Mouse (Mus musculus): Measurements from ENCODE around the gene Kif21b. TPM values are rescaled to one million over a fixed set of nuclear protein-coding genes. Genes with fewer than 3 reads are reported as not detected.

Gene Kif21b
- polyA plus RNA-seq, 1 experiment from 2014 or later, result 2.9 TPM

DNA sequence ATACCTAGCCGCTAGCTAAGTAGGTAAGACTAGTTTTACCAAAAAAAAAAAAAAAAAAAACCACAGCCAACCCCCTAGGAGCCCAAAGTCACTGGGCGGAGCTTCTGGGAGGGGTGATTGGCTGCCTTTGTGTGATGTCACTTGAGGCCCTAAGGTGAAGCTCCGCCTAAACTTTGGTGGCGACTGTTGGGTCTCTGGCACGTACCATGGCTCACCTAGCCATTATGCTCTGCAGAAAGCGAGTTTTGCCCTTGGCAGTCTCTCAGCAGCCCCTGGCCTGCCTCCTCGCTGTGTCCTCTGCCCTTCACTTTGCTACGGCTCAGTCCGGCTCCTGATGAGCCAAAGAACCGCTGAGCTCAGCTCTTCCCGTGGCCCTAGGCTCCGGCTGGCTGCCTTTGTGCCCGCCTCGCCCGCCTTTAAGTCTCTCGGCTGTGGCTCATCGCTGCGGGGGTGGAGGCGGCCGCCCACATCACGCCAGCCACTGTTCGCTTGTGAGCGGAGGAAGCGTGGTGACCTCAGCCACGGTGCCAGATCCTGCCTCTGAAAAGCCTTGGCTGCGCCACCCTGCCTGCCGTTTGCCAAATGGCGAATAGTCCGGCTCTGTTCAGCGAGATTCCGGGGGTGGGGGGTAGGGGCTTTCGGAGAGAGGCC lies 8.9 kb downstream of the Kif21b start:
- ATAC-seq, result peak; percentile 90
- Histone ChIP-seq H3K36me3 (0 out of 2 replicates have a peak, but pooled peaks cover 3% of the 10 kb centered on the region), H3K27ac (peak overlapping the region; percentile 93), H3K9ac (peak overlapping the region; percentile 83), H3K4me1 (peaks cover 84% of the 10 kb centered on the region), H3K27me3 (replicated peaks) (no peaks in the 10 kb centered on the region), H3K9me3 (replicated peaks) (no peaks in the 10 kb centered on the region), H3K4me3 (peak overlapping the region; percentile 66), H3K4me2 (peak overlapping the region; percentile 96)
- WGBS (ENCODE audit: insufficient replicate concordance), result under 1% methylated on average over 32 of the region's 32 CpGs

DNA sequence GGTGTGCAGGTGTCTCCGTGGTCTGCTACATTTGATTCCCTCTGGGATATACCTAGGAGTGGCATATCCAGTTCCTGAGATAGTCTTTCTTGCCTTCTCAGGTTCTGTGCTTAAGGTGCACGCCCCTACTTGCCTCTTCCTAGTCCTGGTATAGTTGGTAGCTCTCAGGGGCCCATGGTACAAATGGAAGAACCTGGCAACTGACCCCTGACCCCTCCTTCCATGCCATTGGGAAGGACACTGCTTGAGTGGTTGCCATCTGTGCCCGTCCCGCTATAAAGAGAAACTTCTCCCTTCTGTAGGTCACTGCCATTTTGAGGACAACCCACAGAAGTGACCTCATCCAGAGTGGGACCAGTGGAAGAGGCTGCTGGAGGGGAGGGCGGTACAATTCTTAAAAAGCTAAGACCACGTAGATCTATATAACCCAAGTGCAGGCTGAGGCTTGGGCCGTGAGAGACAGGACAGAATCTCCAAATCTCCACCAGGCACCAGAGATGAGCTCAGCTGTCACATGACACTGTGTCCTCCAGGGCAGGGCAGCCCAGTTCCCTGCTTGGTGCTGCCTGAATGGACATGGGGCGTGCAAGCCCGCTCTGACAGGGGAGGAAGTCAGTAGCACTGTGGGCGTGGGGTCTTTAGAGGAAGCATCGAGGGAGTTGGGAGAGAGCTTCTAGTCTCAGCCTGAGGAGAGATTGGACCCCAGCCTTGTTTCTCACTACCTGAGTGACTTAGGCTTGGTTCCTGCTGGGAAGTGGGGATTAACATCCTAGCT lies 10.2 kb downstream of the Kif21b start:
- H3K9me3 ChIP-seq (replicated peaks), result no peaks in the 10 kb centered on the region
- H3K4me3 ChIP-seq, result no peak overlapping the region
- H3K27me3 ChIP-seq (replicated peaks), result no peaks in the 10 kb centered on the region
- no peak for ATAC-seq
- WGBS (ENCODE audit: insufficient replicate concordance), result 59% methylated on average over 11 of the region's 11 CpGs
- 0 out of 2 replicates have a peak overlapping the region, but pooled peaks have one; percentile 17 for H3K27ac ChIP-seq
- peaks cover 7% of the 10 kb centered on the region for H3K36me3 ChIP-seq
- 0 out of 2 replicates have a peak overlapping the region, but pooled peaks have one; percentile 96 for H3K4me2 ChIP-seq
- no peak overlapping the region for H3K9ac ChIP-seq
- peaks cover 84% of the 10 kb centered on the region for H3K4me1 ChIP-seq

DNA sequence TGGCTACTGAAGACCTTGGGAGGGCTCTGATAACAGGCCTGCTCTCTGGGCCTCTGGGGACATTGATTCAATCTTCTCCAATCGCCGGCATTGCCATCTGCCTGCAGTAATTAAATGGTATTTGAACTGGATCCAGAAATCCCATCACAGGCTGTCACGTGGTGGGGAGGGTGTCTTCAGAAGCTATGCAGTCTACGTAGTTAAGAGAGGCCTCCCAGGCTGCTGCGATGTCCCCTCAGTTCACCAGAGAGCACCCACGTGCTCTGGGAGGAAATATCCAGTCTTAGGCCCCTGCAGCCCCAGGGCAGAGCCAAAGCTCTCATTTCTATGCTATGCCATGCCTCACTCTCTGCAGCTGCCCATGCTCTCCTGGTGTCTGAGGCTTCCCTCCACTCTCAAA lies 11.1 kb downstream of the Kif21b start:
- H3K9ac ChIP-seq, result no peak overlapping the region
- H3K4me1 ChIP-seq, result peaks cover 83% of the 10 kb centered on the region
- peak overlapping the region; percentile 52 for H3K27ac ChIP-seq

DNA sequence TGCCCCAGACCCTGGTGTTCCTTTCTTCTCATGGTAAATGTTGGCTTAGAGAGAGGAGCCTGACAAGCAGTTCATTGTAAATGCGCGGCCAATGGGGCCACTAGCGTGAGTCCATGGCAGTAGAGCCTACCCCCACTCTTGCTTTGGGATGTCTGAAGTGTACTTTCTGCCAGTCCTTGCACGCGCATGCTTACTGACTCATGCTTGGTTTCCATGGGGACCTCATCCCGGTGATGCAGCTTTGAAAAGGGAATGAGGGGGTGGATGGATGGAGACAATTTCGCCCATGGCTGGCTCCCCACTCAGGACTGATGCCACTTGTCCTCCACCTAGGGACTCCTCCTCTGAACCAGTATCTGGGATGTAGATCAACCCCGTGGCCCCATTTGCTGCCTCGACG lies 12.3 kb downstream of the Kif21b start:
- WGBS (ENCODE audit: insufficient replicate concordance), result 80% methylated on average over 10 of the region's 10 CpGs
- no peak overlapping the region for H3K9ac ChIP-seq
- no peaks in the 10 kb centered on the region for H3K9me3 ChIP-seq (replicated peaks)
- no peaks in the 10 kb centered on the region for H3K27me3 ChIP-seq (replicated peaks)
- peaks cover 29% of the 10 kb centered on the region for H3K36me3 ChIP-seq
- peaks cover 71% of the 10 kb centered on the region for H3K4me1 ChIP-seq
- ATAC-seq, result no peak
- no peak overlapping the region for H3K4me2 ChIP-seq
- H3K27ac ChIP-seq, result no peak overlapping the region
- H3K4me3 ChIP-seq, result no peak overlapping the region

More for the DNA sequence above, 11.1 kb downstream of the Kif21b start:
- Histone ChIP-seq H3K9me3 (replicated peaks) (no peaks in the 10 kb centered on the region), H3K4me2 (no peak overlapping the region), H3K27me3 (replicated peaks) (no peaks in the 10 kb centered on the region), H3K4me3 (no peak overlapping the region), H3K36me3 (peaks cover 17% of the 10 kb centered on the region)
- WGBS (ENCODE audit: insufficient replicate concordance), result 49% methylated on average over 6 of the region's 6 CpGs
- ATAC-seq, result no peak

DNA sequence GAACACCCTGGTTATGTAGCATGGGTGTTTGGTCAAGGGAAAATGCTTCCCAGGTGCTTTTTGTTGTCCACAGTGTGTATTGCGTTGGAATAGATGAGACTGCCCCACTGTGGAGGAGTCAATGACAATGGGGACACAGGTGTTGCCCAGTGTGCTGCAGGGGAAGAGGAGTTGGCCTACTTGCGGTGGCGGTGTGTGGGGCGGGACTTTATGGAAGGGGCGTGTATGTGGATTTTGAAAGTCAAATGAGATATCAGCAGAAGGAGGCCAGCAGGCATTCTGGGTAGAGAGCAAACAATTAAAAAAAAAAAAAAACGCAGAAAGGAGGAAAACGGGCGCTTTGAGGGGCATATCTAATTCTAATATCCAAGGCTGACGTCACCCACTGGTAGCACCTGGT lies 18.5 kb downstream of the Kif21b start:
- no peaks in the 10 kb centered on the region for H3K9me3 ChIP-seq (replicated peaks)
- H3K4me3 ChIP-seq, result no peak overlapping the region
- H3K4me1 ChIP-seq, result peaks cover 23% of the 10 kb centered on the region
- H3K27ac ChIP-seq, result no peak overlapping the region
- no peak overlapping the region for H3K4me2 ChIP-seq
- no peak overlapping the region for H3K9ac ChIP-seq
- H3K27me3 ChIP-seq (replicated peaks), result no peaks in the 10 kb centered on the region
- H3K36me3 ChIP-seq, result peaks cover 85% of the 10 kb centered on the region
- ATAC-seq, result no peak
- whole genome bisulfite sequencing (ENCODE audit: insufficient replicate concordance), result 82% methylated on average over 9 of the region's 9 CpGs

DNA sequence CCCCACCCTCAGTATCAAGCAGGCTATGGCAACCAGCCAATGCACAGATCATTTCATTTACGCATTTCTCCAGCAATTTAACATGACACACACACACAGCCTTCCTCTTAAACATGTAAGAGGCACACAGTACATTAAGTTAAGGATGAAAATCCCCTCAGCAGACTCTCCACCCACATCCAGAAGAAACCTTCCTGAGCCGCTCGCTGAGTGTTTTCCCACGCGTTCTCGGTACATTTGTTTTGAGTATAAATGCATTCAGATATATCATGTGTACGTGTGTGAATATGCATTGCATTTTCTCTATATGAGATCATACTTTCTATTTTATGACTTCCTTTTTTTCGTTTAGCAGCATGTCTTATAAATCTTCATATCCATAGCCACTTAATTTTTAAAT lies 20.2 kb downstream of the Kif21b start:
- Histone ChIP-seq H3K36me3 (peaks cover 84% of the 10 kb centered on the region), H3K9me3 (replicated peaks) (no peaks in the 10 kb centered on the region), H3K4me3 (no peak overlapping the region), H3K4me2 (no peak overlapping the region), H3K27me3 (replicated peaks) (no peaks in the 10 kb centered on the region), H3K9ac (no peak overlapping the region), H3K4me1 (peaks cover 8% of the 10 kb centered on the region), H3K27ac (no peak overlapping the region)
- ATAC-seq, result no peak
- 87% methylated on average over 8 of the region's 8 CpGs for WGBS (ENCODE audit: insufficient replicate concordance)

DNA sequence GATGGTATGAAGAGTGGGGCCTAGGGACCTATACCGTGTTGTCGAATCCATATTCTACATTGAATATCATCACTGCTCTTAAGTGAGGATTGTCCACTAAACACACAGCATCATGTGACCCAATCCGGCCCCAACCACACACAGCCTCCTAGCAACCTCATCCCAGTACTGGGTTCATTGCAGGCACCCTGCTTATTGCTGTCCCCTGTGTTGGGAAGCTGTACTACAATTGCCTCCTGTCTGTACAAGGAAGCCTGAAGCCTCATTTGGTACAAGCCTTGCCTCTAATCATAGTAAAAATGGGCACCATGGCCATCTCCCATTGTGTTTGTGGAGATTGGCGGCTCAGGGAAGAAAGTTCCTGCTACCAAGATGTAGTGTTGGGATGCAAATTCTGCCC lies 25.1 kb downstream of the Kif21b start:
- ATAC-seq, result no peak
- Histone ChIP-seq H3K4me1 (peaks cover 8% of the 10 kb centered on the region; the same call in 1 of the 2 replicates), H3K4me2 (no peak overlapping the region), H3K9me3 (replicated peaks) (no peaks in the 10 kb centered on the region), H3K27ac (no peak overlapping the region), H3K27me3 (replicated peaks) (no peaks in the 10 kb centered on the region), H3K4me3 (no peak overlapping the region), H3K9ac (no peak overlapping the region), H3K36me3 (peaks cover 82% of the 10 kb centered on the region)
- 83% methylated on average over 4 of the region's 4 CpGs for WGBS (ENCODE audit: insufficient replicate concordance)

DNA sequence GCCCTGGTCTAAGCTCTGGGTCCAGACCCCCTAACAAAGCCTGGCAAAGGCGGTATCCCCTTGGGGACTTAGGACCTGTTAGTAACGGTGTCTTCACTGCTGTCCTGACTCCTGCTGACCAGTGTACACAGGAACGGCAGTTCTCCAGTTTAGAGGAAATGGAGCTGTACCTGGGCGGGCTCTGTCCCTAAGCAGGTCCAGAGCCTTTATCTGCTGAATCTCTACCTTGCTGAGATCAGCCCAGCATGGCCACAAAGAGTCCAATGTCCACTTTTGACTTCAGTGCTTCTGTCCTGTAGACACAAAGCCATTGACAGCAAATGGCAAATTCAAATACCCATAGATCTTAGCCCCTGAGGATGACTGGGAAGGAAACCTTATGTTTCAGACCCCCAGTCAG lies 25.8 kb downstream of the Kif21b start:
- WGBS (ENCODE audit: insufficient replicate concordance), result 77% methylated on average over 4 of the region's 4 CpGs

DNA sequence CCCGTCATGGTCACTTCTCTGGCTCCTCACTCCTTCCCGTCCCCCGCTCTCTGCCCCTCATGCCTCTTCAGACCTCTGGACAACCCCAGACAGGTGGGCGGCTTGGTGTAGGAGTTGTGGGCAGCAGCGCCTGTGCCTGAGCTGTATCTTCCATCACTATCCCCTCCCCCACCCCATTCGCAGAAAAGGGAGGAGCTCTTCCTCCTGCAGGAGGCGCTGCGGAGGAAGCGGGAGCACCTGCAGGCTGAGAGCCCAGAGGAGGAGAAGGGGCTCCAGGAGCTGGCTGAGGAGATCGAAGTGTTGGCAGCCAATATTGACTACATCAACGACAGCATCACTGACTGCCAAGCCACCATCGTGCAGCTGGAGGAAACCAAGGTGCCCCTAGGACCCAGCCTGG lies 28.6 kb downstream of the Kif21b start:
- H3K36me3 ChIP-seq, result peaks cover 79% of the 10 kb centered on the region
- H3K27ac ChIP-seq, result no peak overlapping the region
- no peaks in the 10 kb centered on the region for H3K9me3 ChIP-seq (replicated peaks)
- H3K4me1 ChIP-seq, result peaks cover 8% of the 10 kb centered on the region; the same call in 1 of the 2 replicates
- H3K4me2 ChIP-seq, result no peak overlapping the region
- no peaks in the 10 kb centered on the region for H3K27me3 ChIP-seq (replicated peaks)
- no peak overlapping the region for H3K9ac ChIP-seq
- 63% methylated on average over 12 of the region's 12 CpGs for WGBS (ENCODE audit: insufficient replicate concordance)
- H3K4me3 ChIP-seq, result no peak overlapping the region
- no peak for ATAC-seq

More for the DNA sequence above, 25.8 kb downstream of the Kif21b start:
- H3K4me3 ChIP-seq, result no peak overlapping the region
- H3K27me3 ChIP-seq (replicated peaks), result no peaks in the 10 kb centered on the region
- H3K36me3 ChIP-seq, result peaks cover 82% of the 10 kb centered on the region
- H3K4me1 ChIP-seq, result peaks cover 8% of the 10 kb centered on the region; the same call in 1 of the 2 replicates
- ATAC-seq, result no peak
- no peak overlapping the region for H3K9ac ChIP-seq
- no peaks in the 10 kb centered on the region for H3K9me3 ChIP-seq (replicated peaks)
- H3K4me2 ChIP-seq, result no peak overlapping the region
- no peak overlapping the region for H3K27ac ChIP-seq

DNA sequence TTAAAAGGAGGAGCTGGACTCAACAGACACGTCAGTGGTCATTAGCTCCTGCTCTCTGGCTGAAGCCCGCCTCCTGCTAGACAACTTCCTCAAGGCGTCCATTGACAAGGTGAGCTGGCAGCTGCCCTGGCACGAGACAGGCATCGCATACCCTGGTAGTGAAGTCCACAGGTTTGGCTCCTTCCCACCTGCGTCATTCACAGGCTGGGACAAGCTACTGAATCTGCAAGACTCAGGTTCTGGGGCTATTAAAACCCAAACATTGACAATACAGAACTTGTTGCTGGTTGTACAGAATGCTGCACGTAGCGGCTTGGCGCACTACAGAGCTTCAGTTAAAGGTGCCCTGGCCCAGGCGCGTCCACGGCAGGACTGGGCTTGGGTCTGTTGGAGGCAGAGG lies 29.1 kb downstream of the Kif21b start:
- no peak overlapping the region for H3K27ac ChIP-seq
- H3K4me3 ChIP-seq, result no peak overlapping the region
- H3K27me3 ChIP-seq (replicated peaks), result no peaks in the 10 kb centered on the region
- 87% methylated on average over 12 of the region's 12 CpGs for WGBS (ENCODE audit: insufficient replicate concordance)
- peaks cover 8% of the 10 kb centered on the region; the same call in 1 of the 2 replicates for H3K4me1 ChIP-seq
- H3K4me2 ChIP-seq, result no peak overlapping the region
- no peak for ATAC-seq
- peaks cover 79% of the 10 kb centered on the region for H3K36me3 ChIP-seq
- H3K9me3 ChIP-seq (replicated peaks), result no peaks in the 10 kb centered on the region
- H3K9ac ChIP-seq, result no peak overlapping the region

DNA sequence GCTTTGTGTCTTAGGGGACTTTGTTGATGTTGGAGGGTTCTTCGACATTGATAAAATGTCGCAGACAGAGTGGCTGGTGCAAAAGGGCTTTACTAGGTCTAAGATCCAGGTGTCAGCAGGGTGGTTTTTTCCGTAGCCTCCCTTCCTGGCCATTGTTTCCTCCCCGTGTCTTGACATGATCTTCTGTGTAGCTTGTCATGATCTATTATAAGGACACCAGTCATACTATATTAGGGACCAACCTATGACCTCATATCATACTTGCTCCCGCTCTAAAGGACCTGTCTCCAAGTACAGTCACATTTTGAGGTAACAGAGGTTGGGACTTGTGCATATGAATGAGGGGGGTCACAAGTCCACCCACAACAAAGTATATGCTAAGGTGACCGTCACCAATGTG lies 29.7 kb downstream of the Kif21b start:
- H3K4me2 ChIP-seq, result no peak overlapping the region
- peaks cover 8% of the 10 kb centered on the region for H3K4me1 ChIP-seq
- H3K27me3 ChIP-seq (replicated peaks), result no peaks in the 10 kb centered on the region
- no peaks in the 10 kb centered on the region for H3K9me3 ChIP-seq (replicated peaks)
- peaks cover 77% of the 10 kb centered on the region for H3K36me3 ChIP-seq
- no peak overlapping the region for H3K4me3 ChIP-seq
- WGBS (ENCODE audit: insufficient replicate concordance), result 74% methylated on average over 6 of the region's 6 CpGs
- no peak overlapping the region for H3K27ac ChIP-seq
- no peak for ATAC-seq
- H3K9ac ChIP-seq, result no peak overlapping the region

DNA sequence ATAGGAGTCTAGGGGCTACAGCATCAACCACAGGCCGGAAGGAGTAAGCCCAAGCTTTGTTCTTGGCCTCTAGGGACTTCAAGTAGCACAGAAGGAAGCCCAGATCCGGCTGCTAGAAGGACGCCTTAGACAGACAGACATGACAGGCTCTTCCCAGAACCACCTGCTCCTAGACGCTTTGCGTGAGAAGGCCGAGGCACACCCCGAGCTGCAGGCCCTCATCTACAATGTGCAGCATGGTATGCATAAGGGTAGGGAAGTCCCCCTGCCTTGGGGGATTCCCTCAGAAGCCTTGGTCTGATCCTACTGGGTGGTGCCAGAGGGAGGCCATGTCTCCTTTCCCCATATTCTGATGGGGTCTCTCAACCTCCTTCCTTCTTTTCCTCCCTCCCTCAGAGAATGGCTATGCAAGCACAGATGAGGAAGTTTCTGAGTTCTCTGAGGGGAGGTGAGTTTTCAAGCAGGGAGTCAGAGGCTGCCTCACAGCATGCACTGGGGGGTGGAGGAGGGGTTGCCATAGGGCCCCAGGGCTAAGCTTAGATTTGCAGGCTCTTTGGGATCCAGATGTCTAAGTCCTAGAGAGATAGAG lies 30.2 kb downstream of the Kif21b start:
- Histone ChIP-seq H3K27ac (no peak overlapping the region), H3K4me2 (no peak overlapping the region), H3K27me3 (replicated peaks) (no peaks in the 10 kb centered on the region), H3K4me3 (no peak overlapping the region), H3K9me3 (replicated peaks) (no peaks in the 10 kb centered on the region), H3K36me3 (peaks cover 72% of the 10 kb centered on the region), H3K9ac (no peak overlapping the region), H3K4me1 (peaks cover 8% of the 10 kb centered on the region)
- ATAC-seq, result no peak
- WGBS (ENCODE audit: insufficient replicate concordance), result 86% methylated on average over 7 of the region's 7 CpGs
